Mouse (Mus musculus): Measurements from ENCODE around the gene Angptl7.
A peak's percentile ranks its signal among the peaks of the same experiment; 100 is the strongest.

The Angptl7 gene

GRCm38 (mm10) chr4:148455477-148456025 is 44.7 kb downstream of the Angptl7 start:
- no peak for DNase-seq (ENCODE audit: low spot score in 2 of 2)

- DNase-seq (ENCODE audit: low spot score in 2 of 2), result no peak
Measured at GRCm38 (mm10) chr4:148453707-148454106, 46.6 kb downstream of the Angptl7 start.

GRCm38 (mm10) chr4:148448853-148449245 is 51.4 kb downstream of the Angptl7 start:
- peak in 1 of 2 experiments; percentile 38 for DNase-seq (ENCODE audit: low spot score in 2 of 2)

DNA sequence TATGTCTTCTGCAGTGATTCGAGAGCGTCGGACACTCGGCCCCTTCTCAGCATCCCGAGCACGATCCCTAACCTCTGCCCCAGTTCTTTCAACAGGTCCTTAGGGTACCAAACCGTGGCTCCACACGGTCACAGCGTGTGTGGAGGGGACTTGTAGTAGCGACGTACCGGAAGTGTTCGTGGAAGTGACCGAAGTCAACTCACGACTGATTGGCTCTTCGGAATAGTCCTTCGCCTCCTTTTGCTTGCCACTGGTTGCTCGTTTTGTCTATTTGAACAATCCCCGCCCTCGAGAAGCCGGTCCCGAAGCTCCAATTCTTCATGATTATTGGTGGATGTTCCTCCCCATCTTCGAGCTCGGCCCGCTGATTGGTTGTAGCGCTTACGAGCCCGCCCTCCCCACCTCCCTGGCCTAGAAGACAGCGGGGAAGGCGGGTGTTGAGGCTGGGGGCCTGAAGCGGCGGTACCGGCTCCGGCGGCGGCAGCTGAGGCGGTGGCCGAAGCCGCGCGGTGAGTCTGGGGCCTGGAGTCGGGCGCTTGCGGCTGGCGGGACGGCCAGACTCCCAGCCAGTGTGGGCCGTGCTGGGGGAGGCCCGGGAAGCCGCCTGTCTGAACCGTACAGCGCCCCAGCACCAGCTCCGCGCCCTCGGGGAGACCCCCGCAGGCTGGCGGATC is 51.9 kb downstream of the Angptl7 start, which contains the start of gene Mtor:
TSS of gene Mtor (plus strand) at position 433 of the 674 bp plus-strand sequence.
- DNase-seq (ENCODE audit: low spot score in 2 of 2), result peak; percentile 93 to 96
